Mouse (Mus musculus): ENCODE results near the gene Rgs7bp. TPM values are rescaled to one million over a fixed set of nuclear protein-coding genes. Genes with fewer than 3 reads are reported as not detected.
"Not testable (repeated sequence)": the region's sequence is repeated elsewhere in the genome, so short reads cannot be mapped to it uniquely, and the experiment has no call there.

The Rgs7bp gene
- polyA plus RNA-seq, 1 experiment from 2014 or later, result not detected

- TF ChIP-seq CTCF (IDR thresholded peaks at IDR 0.05), result no peak
- peaks cover 13% of the 10 kb centered on the region for H3K27me3 ChIP-seq
- ATAC-seq (no peak), DNase-seq (ENCODE audit: low read depth, low spot score) (no peak)
- in situ Hi-C loops (cut with MboI; ENCODE audit: low pct_unique_long_range_greater_than_20kb), result no loop called here
- POLR2A ChIA-PET, result no interaction called here
- CTCF ChIA-PET, result interaction anchor here (0.9 to 1.7 kb wide), 3 partner anchors 10 to 137 kb away, joined by 3 to 7 read pairs (median 4); no protein-coding TSS in a partner anchor
Observed at GRCm38 (mm10) chr13:104937759-104938158, 117.0 kb downstream of the Rgs7bp start.

GRCm38 (mm10) chr13:104936586-104936985 is 118.1 kb downstream of the Rgs7bp start:
- ATAC-seq (no peak), DNase-seq (ENCODE audit: low read depth, low spot score) (no peak)
- in situ Hi-C loops (cut with MboI; ENCODE audit: low pct_unique_long_range_greater_than_20kb), result no loop called here
- H3K27me3 ChIP-seq, result peaks cover 17% of the 10 kb centered on the region
- POLR2A ChIA-PET, result interaction anchor here (0.6 kb wide), 1 partner anchor 697 kb away, joined by 3 read pairs; no protein-coding TSS in a partner anchor
- TF ChIP-seq CTCF (IDR thresholded peaks at IDR 0.05), result no peak
- CTCF ChIA-PET, result interaction anchor here (1.3 to 2.2 kb wide), 4 partner anchors 13 to 130 kb away, joined by 3 to 7 read pairs (median 6); no protein-coding TSS in a partner anchor

GRCm38 (mm10) chr13:104931635-104932532 is 122.8 kb downstream of the Rgs7bp start:
- POLR2A ChIA-PET, result no interaction called here
- no peak for ATAC-seq
- no peak for DNase-seq (ENCODE audit: low read depth, low spot score)
- H3K27me3 ChIP-seq, result peaks cover 29% of the 10 kb centered on the region
- CTCF ChIA-PET, result interaction anchor here (0.9 to 2.0 kb wide), 4 partner anchors 8 to 122 kb away, joined by 3 to 10 read pairs (median 4); no protein-coding TSS in a partner anchor
- no peak for TF ChIP-seq CTCF (IDR thresholded peaks at IDR 0.05)
- in situ Hi-C loops (cut with MboI; ENCODE audit: low pct_unique_long_range_greater_than_20kb), result no loop called here

- peaks cover 36% of the 10 kb centered on the region for H3K27me3 ChIP-seq
- in situ Hi-C loops (cut with MboI; ENCODE audit: low pct_unique_long_range_greater_than_20kb), result no loop called here
- TF ChIP-seq CTCF (IDR thresholded peaks at IDR 0.05), result no peak
- ChIA-PET CTCF (interaction anchor here (0.9 to 2.0 kb wide), 3 partner anchors 9 to 121 kb away, joined by 3 to 10 read pairs (median 3); no protein-coding TSS in a partner anchor), POLR2A (no interaction called here)
- no peak for ATAC-seq
- no peak for DNase-seq (ENCODE audit: low read depth, low spot score)
Observed at GRCm38 (mm10) chr13:104930814-104931213, 123.9 kb downstream of the Rgs7bp start.

GRCm38 (mm10) chr13:104918663-104919062 is 136.1 kb downstream of the Rgs7bp start:
- no peak for DNase-seq (ENCODE audit: low read depth, low spot score)
- CTCF ChIA-PET, result interaction anchor here (0.9 to 1.7 kb wide), 4 partner anchors 18 to 112 kb away, joined by 3 to 5 read pairs (median 3); no protein-coding TSS in a partner anchor

GRCm38 (mm10) chr13:104916771-104917170 is 138.0 kb downstream of the Rgs7bp start:
- ATAC-seq; DNase-seq (ENCODE audit: low read depth, low spot score); POLR2A ChIA-PET; H3K27me3 ChIP-seq; in situ Hi-C loops (cut with MboI; ENCODE audit: low pct_unique_long_range_greater_than_20kb): not testable (repeated sequence)
- CTCF ChIA-PET, result interaction anchor here (1.0 to 1.1 kb wide), 2 partner anchors 13 to 23 kb away, joined by 3 read pairs; no protein-coding TSS in a partner anchor

More at GRCm38 (mm10) chr13:104918663-104919062, 136.1 kb downstream of the Rgs7bp start:
- TF ChIP-seq CTCF (IDR thresholded peaks at IDR 0.05), result peak; percentile 58
- ATAC-seq, result no peak
- in situ Hi-C loops (cut with MboI; ENCODE audit: low pct_unique_long_range_greater_than_20kb), result no loop called here
- no peaks in the 10 kb centered on the region for H3K27me3 ChIP-seq
- POLR2A ChIA-PET, result no interaction called here

GRCm38 (mm10) chr13:104916106-104916505 is 138.6 kb downstream of the Rgs7bp start:
- ChIA-PET CTCF (interaction anchor here (1.1 to 2.0 kb wide), 2 partner anchors 13 to 18 kb away, joined by 3 to 4 read pairs; no protein-coding TSS in a partner anchor), POLR2A (no interaction called here)
- DNase-seq (ENCODE audit: low read depth, low spot score), result no peak
- in situ Hi-C loops (cut with MboI; ENCODE audit: low pct_unique_long_range_greater_than_20kb), result no loop called here
- no peak for ATAC-seq
- TF ChIP-seq CTCF (IDR thresholded peaks at IDR 0.05), result no peak
- H3K27me3 ChIP-seq, result peaks cover 3% of the 10 kb centered on the region

- peaks cover 3% of the 10 kb centered on the region for H3K27me3 ChIP-seq
- DNase-seq (ENCODE audit: low read depth, low spot score), result no peak
- in situ Hi-C loops (cut with MboI; ENCODE audit: low pct_unique_long_range_greater_than_20kb), result no loop called here
- ChIA-PET POLR2A (interaction anchor here (0.6 kb wide), 2 partner anchors 24 to 855 kb away, joined by 4 read pairs; no protein-coding TSS in a partner anchor), CTCF (interaction anchor here (1.2 to 2.0 kb wide), 2 partner anchors 17 to 217 kb away, joined by 3 to 4 read pairs; no protein-coding TSS in a partner anchor)
- no peak for ATAC-seq
- no peak for TF ChIP-seq CTCF (IDR thresholded peaks at IDR 0.05)
Observed at GRCm38 (mm10) chr13:104914288-104914895, 140.3 kb downstream of the Rgs7bp start.

- H3K27me3 ChIP-seq; ATAC-seq; in situ Hi-C loops (cut with MboI; ENCODE audit: low pct_unique_long_range_greater_than_20kb); POLR2A ChIA-PET; DNase-seq (ENCODE audit: low read depth, low spot score): not testable (repeated sequence)
- CTCF ChIA-PET, result interaction anchor here (1.2 kb wide), 1 partner anchor 25 kb away, joined by 3 read pairs; no protein-coding TSS in a partner anchor
Observed at GRCm38 (mm10) chr13:104911626-104912025, 143.1 kb downstream of the Rgs7bp start.

GRCm38 (mm10) chr13:104911006-104911405 is 143.7 kb downstream of the Rgs7bp start:
- in situ Hi-C loops (cut with MboI; ENCODE audit: low pct_unique_long_range_greater_than_20kb); DNase-seq (ENCODE audit: low read depth, low spot score); ATAC-seq; POLR2A ChIA-PET; H3K27me3 ChIP-seq: not testable (repeated sequence)
- CTCF ChIA-PET, result interaction anchor here (1.2 kb wide), 1 partner anchor 26 kb away, joined by 3 read pairs; no protein-coding TSS in a partner anchor

Data from Patski (cell line).